Mouse (Mus musculus): Measurements from ENCODE around the gene Chd3. TPM values are rescaled to one million over a fixed set of nuclear protein-coding genes. Genes with fewer than 3 reads are reported as not detected.

The Chd3 gene
- polyA plus RNA-seq (2014; fragmentation: Nextera tagmentation; extraction: Ambion mirVana): 53.0 and 61.4 TPM in 2 replicates

- H3K4me1 ChIP-seq (replicated peaks; ENCODE audit: control insufficient read depth, insufficient read depth, low read length): peaks cover 40% of the 10 kb centered on the region
- DNase-seq (ENCODE audit: low spot score) (no peak), ATAC-seq (replicated peaks; ENCODE audit: low FRiP score) (no peak)
- peak within 1 kb of the TSS; percentile 98 for H3K27ac ChIP-seq (ENCODE audit: low read depth, low read length)
- WGBS: 3% methylated on average over 13 of the region's 34 CpGs
- peak within 1 kb of the TSS; percentile 99 for H3K9ac ChIP-seq (ENCODE audit: low read length)
- no peaks in the 10 kb centered on the region for H3K9me3 ChIP-seq (ENCODE audit: control insufficient read depth, low read length)
- peak within 1 kb of the TSS; percentile 97 for H3K4me3 ChIP-seq (ENCODE audit: low read depth, low read length)
- no peaks in the 10 kb centered on the region; the same call in 1 of the 2 replicates for H3K36me3 ChIP-seq (ENCODE audit: control insufficient read depth, insufficient read depth, low read length)
- peak within 1 kb of the TSS; percentile 92 for H3K4me2 ChIP-seq (ENCODE audit: low read depth, low read length, severe bottlenecking)
- no peaks in the 10 kb centered on the region for H3K27me3 ChIP-seq (ENCODE audit: control insufficient read depth, insufficient read depth, low read length)
These were observed at the start of gene Chd3 for GRCm38 (mm10) chr11:69369215-69369989. TSS of gene Chd3 (minus strand) at chr11:69369406.

DNA sequence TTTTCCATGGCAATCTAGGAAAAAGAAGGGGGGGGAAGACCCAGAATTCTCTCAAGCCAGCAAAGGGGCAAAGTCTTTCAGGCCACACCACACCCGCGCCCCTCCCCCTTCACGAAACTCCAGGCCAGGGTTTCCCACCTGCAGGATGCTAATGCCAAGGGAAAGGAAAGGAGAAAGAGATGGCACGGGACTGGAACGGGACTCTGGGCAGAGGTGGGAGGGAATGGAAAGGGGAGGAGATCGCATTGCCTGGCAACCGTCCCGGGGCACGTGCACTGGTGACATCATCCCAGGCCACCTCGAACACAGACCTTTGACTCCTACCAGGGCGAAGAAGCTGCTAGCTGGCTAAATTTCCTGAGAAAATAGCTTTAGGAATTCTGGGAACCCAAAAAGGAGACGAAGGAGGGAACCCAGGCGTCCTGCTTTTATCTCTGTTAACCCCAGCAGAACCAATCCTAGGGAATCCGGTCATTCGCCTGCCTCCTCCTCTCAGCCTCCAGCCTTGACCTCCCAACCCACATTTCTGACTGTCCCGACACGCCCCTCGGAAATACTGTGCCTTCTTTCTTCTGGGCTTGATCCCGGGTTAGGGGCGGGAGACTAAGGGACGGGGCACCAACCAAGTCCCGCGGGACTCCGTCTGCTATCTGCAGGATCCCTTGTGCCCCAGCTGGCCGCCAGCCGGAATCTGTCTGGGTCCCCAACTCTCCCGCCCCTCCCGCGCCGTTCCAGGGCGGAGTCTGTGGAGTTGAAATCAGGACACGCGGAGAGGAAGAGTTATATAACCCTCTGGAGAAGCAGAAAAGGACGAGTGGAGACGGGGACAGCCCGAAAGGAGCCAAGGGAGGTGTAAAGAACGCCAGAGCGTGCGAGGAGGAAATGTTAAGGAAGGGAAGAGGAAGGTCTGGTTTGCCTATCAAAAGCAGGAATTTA lies 48.5 kb upstream of the Chd3 start:
- ATAC-seq (replicated peaks; ENCODE audit: low FRiP score): peak; percentile 57

DNA sequence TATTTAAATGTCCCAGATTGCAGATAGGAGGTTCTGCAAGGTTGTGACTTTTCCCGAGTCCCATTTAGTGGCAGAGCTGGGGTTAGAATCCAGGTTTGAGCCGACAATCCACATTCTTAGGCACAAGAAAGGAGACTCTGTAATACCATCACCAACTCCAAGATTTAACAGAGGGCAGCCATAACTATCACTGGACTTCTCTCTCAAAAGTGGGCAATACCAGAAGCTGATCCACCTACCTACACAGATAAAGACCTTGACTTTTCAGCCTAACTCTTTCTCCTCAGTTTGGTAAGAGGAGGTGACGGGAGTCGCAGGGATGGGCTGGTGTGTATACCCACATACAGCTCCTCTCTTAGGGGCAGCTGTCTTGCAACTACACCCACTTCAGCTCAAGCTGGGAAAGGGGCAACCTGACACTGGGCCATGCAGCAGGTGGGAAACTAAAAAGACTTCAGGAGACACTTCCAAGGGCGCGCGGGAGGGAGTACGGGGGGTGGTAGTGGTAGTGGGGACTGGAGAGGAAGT lies 47.8 kb upstream of the Chd3 start:
- H3K4me1 ChIP-seq (replicated peaks; ENCODE audit: control insufficient read depth, insufficient read depth, low read length): peaks cover 46% of the 10 kb centered on the region
- ATAC-seq (replicated peaks; ENCODE audit: low FRiP score) (no peak), DNase-seq (ENCODE audit: low spot score) (no peak)
- peak overlapping the region; percentile 81 for H3K4me3 ChIP-seq (ENCODE audit: low read depth, low read length)
- H3K4me2 ChIP-seq (ENCODE audit: low read depth, low read length, severe bottlenecking): peak overlapping the region; percentile 99
- peak overlapping the region; percentile 100 for H3K27ac ChIP-seq (ENCODE audit: low read depth, low read length)
- H3K9ac ChIP-seq (ENCODE audit: low read length): peak overlapping the region; percentile 65
- WGBS: 2% methylated on average over 8 of the region's 8 CpGs
- peaks cover 3% of the 10 kb centered on the region; the same call in 1 of the 2 replicates for H3K36me3 ChIP-seq (ENCODE audit: control insufficient read depth, insufficient read depth, low read length)
- H3K27me3 ChIP-seq (ENCODE audit: control insufficient read depth, insufficient read depth, low read length): peaks cover 11% of the 10 kb centered on the region; the same call in 1 of the 2 replicates
- no peaks in the 10 kb centered on the region for H3K9me3 ChIP-seq (ENCODE audit: control insufficient read depth, low read length)

More for the DNA sequence above, 48.5 kb upstream of the Chd3 start:
- peak overlapping the region; percentile 81 for H3K4me3 ChIP-seq (ENCODE audit: low read depth, low read length)
- H3K27me3 ChIP-seq (ENCODE audit: control insufficient read depth, insufficient read depth, low read length): peaks cover 17% of the 10 kb centered on the region
- H3K4me2 ChIP-seq (ENCODE audit: low read depth, low read length, severe bottlenecking): peak overlapping the region; percentile 99
- H3K4me1 ChIP-seq (replicated peaks; ENCODE audit: control insufficient read depth, insufficient read depth, low read length): peaks cover 39% of the 10 kb centered on the region
- H3K27ac ChIP-seq (ENCODE audit: low read depth, low read length): peak overlapping the region; percentile 100
- peak; percentile 94 for DNase-seq (ENCODE audit: low spot score)
- under 1% methylated on average over 39 of the region's 39 CpGs for WGBS
- no peaks in the 10 kb centered on the region for H3K9me3 ChIP-seq (ENCODE audit: control insufficient read depth, low read length)
- H3K36me3 ChIP-seq (ENCODE audit: control insufficient read depth, insufficient read depth, low read length): no peaks in the 10 kb centered on the region; the same call in 1 of the 2 replicates
- peak overlapping the region; percentile 65 for H3K9ac ChIP-seq (ENCODE audit: low read length)

GRCm38 (mm10) chr11:69416509-69416908 lies 47.3 kb upstream of the Chd3 start:
- Histone ChIP-seq H3K4me2 (ENCODE audit: low read depth, low read length, severe bottlenecking) (peak overlapping the region; percentile 99), H3K9ac (ENCODE audit: low read length) (peak overlapping the region; percentile 65), H3K4me1 (replicated peaks; ENCODE audit: control insufficient read depth, insufficient read depth, low read length) (peaks cover 49% of the 10 kb centered on the region), H3K27me3 (ENCODE audit: control insufficient read depth, insufficient read depth, low read length) (peaks cover 9% of the 10 kb centered on the region; the same call in 1 of the 2 replicates), H3K9me3 (ENCODE audit: control insufficient read depth, low read length) (no peaks in the 10 kb centered on the region), H3K27ac (ENCODE audit: low read depth, low read length) (peak overlapping the region; percentile 100), H3K4me3 (ENCODE audit: low read depth, low read length) (peak overlapping the region; percentile 81), H3K36me3 (ENCODE audit: control insufficient read depth, insufficient read depth, low read length) (peaks cover 3% of the 10 kb centered on the region; the same call in 1 of the 2 replicates)
- no peak for DNase-seq (ENCODE audit: low spot score)
- no peak for ATAC-seq (replicated peaks; ENCODE audit: low FRiP score)
- 1% methylated on average over 4 of the region's 4 CpGs for WGBS

DNA sequence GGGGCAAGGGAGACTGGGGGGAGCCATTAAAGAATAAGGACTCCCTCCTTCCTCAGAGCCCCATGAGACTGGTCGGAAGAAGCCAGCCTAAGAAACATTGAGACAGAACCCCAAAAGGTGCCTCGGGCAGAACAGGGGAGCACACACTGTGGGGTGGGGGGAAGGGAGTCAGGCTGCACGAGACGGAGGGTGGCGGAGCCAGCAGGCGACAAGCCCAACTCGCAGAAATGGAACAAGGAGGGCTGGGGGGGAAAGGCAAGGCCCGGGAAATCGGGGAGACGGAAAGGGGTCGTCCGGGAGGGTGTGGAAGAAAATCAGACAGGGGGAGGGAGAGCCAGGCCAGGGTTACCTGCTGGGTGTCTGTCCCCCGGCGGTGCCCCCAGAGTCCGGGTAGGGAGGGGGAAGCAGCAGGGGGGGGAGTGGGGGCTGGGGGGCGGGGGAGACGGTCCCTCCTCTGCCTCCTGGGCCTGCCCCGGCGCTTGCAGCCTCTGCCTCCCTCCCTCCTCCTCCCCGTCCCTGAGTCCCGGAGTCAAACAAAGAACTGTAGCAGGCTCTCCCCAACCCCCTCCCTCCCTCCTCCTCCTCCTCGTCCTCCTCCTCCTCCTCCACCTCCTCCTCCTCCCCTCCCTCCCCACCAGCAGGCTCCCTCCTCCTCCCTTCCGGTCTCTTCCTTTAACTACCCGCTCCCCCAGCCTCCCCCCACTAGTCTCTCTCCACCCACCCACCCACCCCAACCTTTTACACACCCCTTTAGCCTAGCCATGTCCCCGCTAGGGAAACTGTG lies 46.7 kb upstream of the Chd3 start:
- peaks cover 3% of the 10 kb centered on the region; the same call in 1 of the 2 replicates for H3K36me3 ChIP-seq (ENCODE audit: control insufficient read depth, insufficient read depth, low read length)
- H3K4me2 ChIP-seq (ENCODE audit: low read depth, low read length, severe bottlenecking): peak overlapping the region; percentile 99
- WGBS: under 1% methylated on average over 19 of the region's 25 CpGs
- peak overlapping the region; percentile 98 for H3K9ac ChIP-seq (ENCODE audit: low read length)
- H3K4me3 ChIP-seq (ENCODE audit: low read depth, low read length): peak overlapping the region; percentile 81
- ATAC-seq (replicated peaks; ENCODE audit: low FRiP score) (no peak), DNase-seq (ENCODE audit: low spot score) (peak; percentile 91)
- H3K4me1 ChIP-seq (replicated peaks; ENCODE audit: control insufficient read depth, insufficient read depth, low read length): peaks cover 45% of the 10 kb centered on the region
- peak overlapping the region; percentile 100 for H3K27ac ChIP-seq (ENCODE audit: low read depth, low read length)
- H3K27me3 ChIP-seq (ENCODE audit: control insufficient read depth, insufficient read depth, low read length): peaks cover 4% of the 10 kb centered on the region; the same call in 1 of the 2 replicates
- no peaks in the 10 kb centered on the region for H3K9me3 ChIP-seq (ENCODE audit: control insufficient read depth, low read length)

DNA sequence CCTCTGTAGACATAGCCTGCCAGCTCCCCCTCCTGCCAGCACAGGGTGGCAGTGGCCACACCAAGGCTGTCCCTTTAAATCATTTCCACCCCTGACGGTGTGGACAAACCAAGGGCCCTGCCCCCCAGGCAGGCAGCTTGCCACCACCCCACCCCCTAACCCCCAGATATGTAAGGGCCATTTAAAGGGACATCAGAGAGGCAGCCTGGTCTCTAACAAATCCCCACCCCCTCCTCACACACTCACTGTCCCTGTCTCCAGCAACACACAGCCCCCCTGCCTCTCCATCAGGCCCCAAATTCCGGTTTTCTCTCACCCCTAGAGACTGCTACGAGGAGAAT lies 46.1 kb upstream of the Chd3 start:
- H3K27ac ChIP-seq (ENCODE audit: low read depth, low read length): peak overlapping the region; percentile 100
- peak; percentile 80 for DNase-seq (ENCODE audit: low spot score)
- H3K9me3 ChIP-seq (ENCODE audit: control insufficient read depth, low read length): no peaks in the 10 kb centered on the region
- 0% methylated on average over 3 of the region's 3 CpGs for whole genome bisulfite sequencing
- H3K4me2 ChIP-seq (ENCODE audit: low read depth, low read length, severe bottlenecking): peak overlapping the region; percentile 99
- peak; percentile 4; the same call in 1 of the 2 replicates for ATAC-seq (replicated peaks; ENCODE audit: low FRiP score)
- peak overlapping the region; percentile 81 for H3K4me3 ChIP-seq (ENCODE audit: low read depth, low read length)
- peaks cover 45% of the 10 kb centered on the region for H3K4me1 ChIP-seq (replicated peaks; ENCODE audit: control insufficient read depth, insufficient read depth, low read length)
- H3K9ac ChIP-seq (ENCODE audit: low read length): peak overlapping the region; percentile 98
- H3K27me3 ChIP-seq (ENCODE audit: control insufficient read depth, insufficient read depth, low read length): no peaks in the 10 kb centered on the region
- peaks cover 3% of the 10 kb centered on the region; the same call in 1 of the 2 replicates for H3K36me3 ChIP-seq (ENCODE audit: control insufficient read depth, insufficient read depth, low read length)

DNA sequence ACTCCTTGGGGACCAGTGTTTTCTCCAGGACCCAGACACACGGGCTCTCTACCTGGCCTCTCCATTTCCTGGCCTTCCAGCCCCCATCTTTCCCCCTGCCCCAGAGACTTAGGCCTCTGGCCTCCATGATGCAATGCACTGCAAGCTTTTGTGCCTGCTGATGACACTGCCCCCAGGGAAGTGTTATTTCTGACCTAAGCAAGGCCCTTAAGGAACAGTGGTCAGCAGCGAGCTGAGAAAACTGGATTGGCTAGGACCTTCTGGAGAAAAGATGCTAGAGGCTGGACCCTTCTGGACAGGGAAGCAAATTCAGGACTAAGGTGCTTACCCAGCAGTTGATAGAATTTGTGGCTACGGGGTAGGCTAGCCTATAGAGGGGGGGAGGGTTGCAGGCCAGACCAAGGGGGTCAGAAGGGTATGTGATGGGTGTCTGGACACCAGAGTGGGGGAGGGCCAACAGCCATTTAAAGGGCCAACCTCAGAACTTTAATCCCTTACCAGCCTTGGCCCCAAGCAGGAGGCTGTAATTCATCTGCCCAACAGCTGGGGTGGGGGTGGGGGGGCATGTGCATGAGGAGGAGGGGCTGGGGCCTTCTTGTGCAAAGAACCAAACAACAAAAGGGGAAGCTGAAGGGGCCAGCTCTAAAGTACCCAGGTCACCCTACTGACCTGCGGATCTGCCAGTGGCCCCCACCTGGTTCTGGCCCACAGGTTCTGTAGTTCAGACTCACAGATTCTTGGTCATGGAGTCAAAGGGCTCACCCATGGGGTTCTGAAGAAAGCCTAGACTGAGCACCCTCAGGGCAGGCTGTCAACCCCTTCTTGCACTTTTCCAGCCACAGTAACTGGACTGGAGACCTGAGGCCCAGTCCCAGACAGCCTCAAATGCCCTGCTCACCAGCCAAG lies 45.5 kb upstream of the Chd3 start:
- Histone ChIP-seq H3K27me3 (ENCODE audit: control insufficient read depth, insufficient read depth, low read length) (no peaks in the 10 kb centered on the region), H3K9me3 (ENCODE audit: control insufficient read depth, low read length) (no peaks in the 10 kb centered on the region), H3K9ac (ENCODE audit: low read length) (peak overlapping the region; percentile 98), H3K27ac (ENCODE audit: low read depth, low read length) (peak overlapping the region; percentile 100), H3K4me3 (ENCODE audit: low read depth, low read length) (peak overlapping the region; percentile 81), H3K4me1 (replicated peaks; ENCODE audit: control insufficient read depth, insufficient read depth, low read length) (peaks cover 39% of the 10 kb centered on the region), H3K36me3 (ENCODE audit: control insufficient read depth, insufficient read depth, low read length) (peaks cover 3% of the 10 kb centered on the region; the same call in 1 of the 2 replicates), H3K4me2 (ENCODE audit: low read depth, low read length, severe bottlenecking) (peak overlapping the region; percentile 99)
- ATAC-seq (replicated peaks; ENCODE audit: low FRiP score) (no peak), DNase-seq (ENCODE audit: low spot score) (no peak)
- 14% methylated on average over 4 of the region's 4 CpGs for WGBS
